Mouse (Mus musculus) Muller cell, postnatal 12 days (primary cell): ENCODE measurements at regions not wholly inside any gene's neighbourhood (a gene's known extent, or its start where the extent isn't known, plus 50 kb on each side); places are given as distances from the start of the nearest gene placed in this dataset.

ENCODE experiments used
- DNase-seq: peaks from one replicate; pipeline ENCODE4 v3.0.0-alpha.2; 2015; ENCODE audit errors: inconsistent ontology term

GRCm38 (mm10) chr13:15802043-15802795, 209.4 kb upstream of the Inhba start:
- DNase-seq = peak; percentile 77

GRCm38 (mm10) chr13:15803965-15804364, 207.7 kb upstream of the Inhba start:
- peak; percentile 77 for DNase-seq

GRCm38 (mm10) chr13:15806925-15807324, 204.7 kb upstream of the Inhba start:
- DNase-seq = peak; percentile 88

DNA sequence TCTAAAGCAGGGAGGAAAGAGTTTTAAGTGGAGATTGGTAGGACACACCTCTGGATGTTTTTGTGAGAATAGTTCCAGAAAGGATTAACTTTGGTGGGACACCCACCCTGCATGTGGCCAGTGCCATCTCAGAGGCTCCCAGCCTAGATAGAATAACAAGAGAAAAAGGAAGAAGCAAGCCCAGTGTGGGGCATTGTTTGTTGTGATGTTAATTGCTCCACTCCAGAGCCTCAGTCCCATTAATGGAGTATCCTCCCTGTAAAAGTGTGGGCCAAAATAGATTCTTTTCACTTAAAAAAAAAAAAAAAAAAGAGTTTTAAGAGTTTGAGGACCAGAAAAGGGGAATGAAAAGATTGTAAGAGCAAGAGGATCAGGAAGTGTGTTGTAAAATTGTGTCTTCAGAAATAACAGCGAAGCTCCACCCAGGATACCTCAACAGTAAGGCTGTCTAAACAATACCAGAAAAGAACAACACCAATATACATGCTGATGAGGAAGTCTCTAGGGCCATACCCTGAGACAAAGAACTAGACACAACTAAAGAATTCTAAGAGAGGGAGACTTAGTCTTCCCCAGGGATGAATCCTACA, 189.3 kb upstream of the Inhba start:
- no peak for DNase-seq

- peak; percentile 72 for DNase-seq
Observed at GRCm38 (mm10) chr13:15845806-15846205, 165.8 kb upstream of the Inhba start.

DNA sequence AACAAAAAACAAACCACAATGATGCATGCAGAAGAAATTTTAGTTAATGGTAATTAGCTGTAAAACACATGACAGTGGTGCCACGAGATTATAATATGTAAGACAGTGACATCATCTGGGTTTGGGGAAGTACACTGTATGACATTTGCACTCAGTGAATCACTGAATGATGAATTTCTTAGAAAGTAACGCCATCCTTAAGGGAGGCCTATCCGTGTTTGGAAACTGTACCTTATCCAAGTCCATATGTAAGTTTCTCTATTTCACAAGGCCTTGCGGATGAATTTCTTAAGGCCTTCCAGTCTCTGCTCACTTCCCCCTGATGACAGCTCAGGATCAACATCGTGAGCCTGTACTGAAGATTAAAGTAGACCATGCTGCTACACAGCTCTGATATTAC, 163.6 kb upstream of the Inhba start:
- no peak for DNase-seq

DNA sequence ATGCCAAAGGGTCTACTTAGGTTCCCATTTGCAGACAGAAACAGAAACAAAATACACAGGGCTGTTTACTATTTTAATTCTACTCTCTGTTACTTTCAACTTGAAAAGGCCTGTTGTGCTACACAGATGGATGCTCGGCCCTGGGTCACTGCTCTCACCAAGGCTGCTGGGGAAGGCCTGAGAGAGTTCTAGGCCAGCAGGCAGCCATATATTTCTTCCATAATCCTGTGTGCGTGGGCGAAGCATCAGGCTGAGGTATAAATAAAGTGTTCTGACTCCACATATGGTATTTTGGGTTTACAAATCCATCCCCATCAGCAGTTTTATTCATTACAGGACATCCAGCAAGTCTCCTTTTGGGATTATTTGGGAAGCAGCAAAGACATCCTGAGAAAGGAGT, 162.5 kb upstream of the Inhba start:
- DNase-seq = no peak

GRCm38 (mm10) chr13:15850358-15850757, 161.3 kb upstream of the Inhba start:
- no peak for DNase-seq

- DNase-seq = peak; percentile 82
Observed at GRCm38 (mm10) chr13:15853022-15853566, 158.6 kb upstream of the Inhba start.

DNA sequence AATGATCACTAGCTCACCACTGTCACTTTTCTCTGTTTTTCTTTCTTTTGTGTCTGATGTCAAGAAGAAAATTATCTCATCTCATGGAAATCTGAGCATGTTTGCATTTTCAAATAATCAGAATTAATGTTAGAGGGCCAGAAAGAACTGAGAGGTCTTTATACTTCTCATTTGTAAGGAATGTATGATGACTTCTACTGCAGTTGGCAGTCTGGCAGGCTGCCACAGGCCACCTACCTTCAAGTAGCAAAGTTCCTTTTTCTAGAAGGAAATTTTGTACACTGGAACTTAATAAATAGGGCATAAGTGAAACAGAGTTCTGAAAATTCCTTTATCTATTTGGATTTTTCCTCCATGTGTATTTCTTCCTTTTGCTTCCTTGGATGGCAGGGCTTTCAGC, 148.7 kb upstream of the Inhba start:
- peak; percentile 66 for DNase-seq

DNA sequence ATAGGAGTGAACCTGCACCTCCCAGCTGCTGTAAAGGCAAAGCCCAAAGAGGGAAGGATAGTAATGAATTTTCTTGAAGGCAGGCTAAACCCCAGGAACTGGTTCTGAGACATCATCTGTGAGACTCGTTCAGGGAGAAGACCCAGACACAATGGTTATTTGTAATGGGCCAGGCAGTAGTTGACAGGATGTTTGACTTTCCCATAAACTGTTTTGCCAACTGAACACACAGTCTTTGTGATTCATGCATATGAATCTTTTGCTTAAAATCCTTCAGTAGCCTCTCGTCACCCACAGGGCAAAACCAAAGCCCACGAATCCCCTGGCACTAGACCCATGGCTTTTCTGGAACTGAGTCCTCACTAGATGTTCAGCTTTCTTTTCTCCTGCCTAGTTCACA, 148.3 kb upstream of the Inhba start:
- peak; percentile 73 for DNase-seq

GRCm38 (mm10) chr13:15867046-15867561, 144.5 kb upstream of the Inhba start:
- no peak for DNase-seq

DNA sequence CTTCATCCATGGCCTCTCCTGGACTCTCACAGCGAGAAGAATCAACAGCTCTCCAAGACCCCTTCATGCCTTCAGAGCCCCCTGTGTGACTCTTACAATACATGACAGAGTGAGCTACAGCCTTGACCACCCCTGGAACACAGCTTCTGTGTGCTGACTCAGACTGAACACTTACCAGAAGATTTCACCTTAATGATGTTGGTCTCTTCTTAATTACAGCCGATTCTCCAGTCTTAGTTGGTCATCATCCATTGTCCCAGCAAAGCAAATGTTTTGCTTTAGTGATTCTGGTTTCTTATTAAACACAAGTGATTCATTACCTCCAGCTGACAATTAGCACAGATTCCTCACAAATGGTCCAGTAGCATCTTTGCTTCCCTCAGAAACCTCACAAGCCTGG, 134.0 kb upstream of the Inhba start:
- no peak for DNase-seq

- no peak for DNase-seq
Observed at GRCm38 (mm10) chr13:15879576-15879975, 132.1 kb upstream of the Inhba start.

DNA sequence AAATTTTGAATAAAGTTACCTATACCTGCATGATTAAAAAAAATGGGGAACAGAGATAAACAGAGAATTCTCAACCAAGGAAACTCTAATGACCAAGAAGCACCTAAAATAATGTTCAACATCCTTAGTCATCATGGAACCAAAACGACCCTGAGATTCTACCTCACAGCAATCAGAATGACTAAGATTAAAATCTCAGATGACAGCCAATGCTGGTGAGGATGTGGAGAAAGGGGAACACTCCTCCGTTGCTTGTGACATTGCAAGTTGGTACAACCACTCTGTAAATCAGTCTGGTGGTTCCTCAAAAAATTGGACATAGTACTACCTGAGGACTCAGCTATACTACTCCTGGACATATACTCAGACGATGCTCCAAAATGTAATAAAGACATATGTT, 120.9 kb upstream of the Inhba start:
- no peak for DNase-seq

DNA sequence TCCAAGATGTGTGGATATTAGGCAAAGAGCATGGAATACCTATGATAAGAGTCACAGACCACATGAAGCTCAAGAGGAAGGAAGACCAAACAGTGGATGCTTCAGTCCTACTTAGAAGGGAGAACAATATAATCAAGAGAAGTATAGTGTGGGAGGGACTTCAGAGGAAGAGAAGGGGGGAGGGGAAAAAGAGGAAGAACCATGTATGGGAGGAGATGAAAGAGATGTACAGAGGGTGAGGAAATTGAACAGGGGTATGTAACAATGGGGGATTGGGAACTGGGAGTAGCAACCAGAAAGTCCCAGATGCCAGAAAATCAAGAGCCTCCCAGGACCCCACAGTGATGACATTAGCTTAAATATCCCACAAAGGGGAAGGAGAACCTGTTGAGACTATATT, 120.2 kb upstream of the Inhba start:
- DNase-seq = no peak

- peak; percentile 46 for DNase-seq
Observed at GRCm38 (mm10) chr13:15898201-15898600, 113.5 kb upstream of the Inhba start.

DNA sequence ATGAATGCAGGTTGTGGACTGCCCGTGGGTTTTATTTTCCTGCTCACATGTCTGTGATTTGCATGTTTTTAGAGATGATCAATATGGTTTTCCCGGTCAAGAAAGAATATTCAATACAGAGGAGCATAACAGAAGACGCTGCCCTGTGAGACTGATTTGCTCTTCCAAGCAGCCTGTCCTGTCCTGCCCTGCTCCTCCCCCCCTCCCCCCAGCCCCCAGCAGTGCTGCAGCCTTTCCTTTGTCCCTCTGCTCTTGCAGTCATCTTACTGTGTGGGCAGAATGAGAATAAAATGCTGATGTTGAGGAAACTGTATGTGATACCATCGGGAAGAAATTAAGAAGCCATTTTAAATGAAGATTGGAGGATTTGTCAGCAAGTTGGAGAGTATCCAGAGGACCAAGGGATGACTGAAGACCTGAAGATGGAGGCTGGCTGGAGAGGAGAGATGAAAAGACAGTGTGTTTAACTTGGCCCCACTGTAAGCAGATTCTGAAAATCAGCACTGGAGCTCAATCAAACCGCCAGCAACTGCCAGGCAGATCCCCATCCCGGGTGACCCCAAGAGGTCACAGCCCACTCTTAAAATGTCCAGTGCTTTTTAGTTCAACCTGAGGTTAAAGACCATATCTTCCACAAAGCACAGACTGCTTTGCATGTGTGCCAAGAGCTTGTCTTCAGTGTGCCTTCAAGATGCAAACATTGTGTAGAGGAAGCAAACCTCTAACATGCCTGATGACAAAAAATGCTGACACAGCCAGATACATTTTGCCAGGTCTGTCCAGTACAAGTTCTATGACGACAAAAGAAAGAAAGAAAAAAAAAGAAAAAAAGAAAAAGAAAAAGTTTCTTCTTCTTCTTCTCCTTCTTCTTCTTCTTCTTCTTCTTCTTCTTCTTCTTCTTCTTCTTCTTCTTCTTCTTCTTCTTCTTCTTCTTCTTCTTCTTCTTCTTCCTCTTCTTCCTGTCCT, 109.7 kb upstream of the Inhba start:
- no peak for DNase-seq

DNA sequence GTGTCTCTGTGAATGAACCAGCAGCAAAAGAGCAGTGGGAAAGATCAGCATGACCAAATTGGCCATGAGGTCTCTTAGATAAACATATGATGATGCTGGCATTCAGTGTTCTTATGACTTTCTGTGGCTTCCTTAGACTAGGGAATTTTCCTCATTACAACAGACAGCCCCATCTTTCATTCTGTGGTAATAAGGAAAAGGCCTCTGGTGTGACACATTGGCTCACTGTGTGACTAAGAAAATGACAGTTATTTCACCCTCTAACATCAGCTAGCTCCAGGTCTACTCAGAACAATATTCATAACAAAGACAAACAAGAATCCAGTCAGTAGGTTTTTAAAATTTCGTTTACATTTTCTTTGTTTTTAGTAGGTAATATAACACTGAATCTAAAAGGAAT, 103.8 kb upstream of the Inhba start:
- DNase-seq = peak; percentile 16

- no peak for DNase-seq
Observed at GRCm38 (mm10) chr13:15910578-15910977, 101.1 kb upstream of the Inhba start.

GRCm38 (mm10) chr13:15911263-15911662, 100.4 kb upstream of the Inhba start:
- no peak for DNase-seq

GRCm38 (mm10) chr13:15914270-15914669, 97.4 kb upstream of the Inhba start:
- no peak for DNase-seq
